Mouse (Mus musculus) limb, embryonic 10.5 days (tissue): ENCODE results near the gene Oprd1. TPM values are rescaled to one million over a fixed set of nuclear protein-coding genes. Genes with fewer than 3 reads are reported as not detected.

Experiments
- DNase-seq: peaks from one replicate; pipeline ENCODE4 v3.0.0-alpha.2; 2017; ENCODE audit warnings: low spot score
- H3K27ac ChIP-seq: fragments of 300-500 bp; sonication (generic); 2 replicates; pipeline ENCODE4 v1.5.1; 2016; ENCODE audit warnings: mild to moderate bottlenecking
- H3K27me3 ChIP-seq: fragments of 300-500 bp; sonication (generic); 2 replicates; pipeline ENCODE4 v1.6.1; 2016; ENCODE audit warnings: low read depth, mild to moderate bottlenecking; ENCODE audit not compliant: poor library complexity, severe bottlenecking
- H3K36me3 ChIP-seq: fragments of 300-500 bp; sonication (generic); 2 replicates; pipeline ENCODE4 v1.6.1; 2016; ENCODE audit warnings: mild to moderate bottlenecking, moderate library complexity
- H3K4me1 ChIP-seq: fragments of 300-500 bp; sonication (generic); 2 replicates; pipeline ENCODE4 v1.6.1; 2016
- H3K4me3 ChIP-seq: fragments of 300-500 bp; sonication (generic); 2 replicates; pipeline ENCODE4 v1.5.1; 2016; ENCODE audit warnings: mild to moderate bottlenecking, moderate library complexity
- H3K9me3 ChIP-seq: fragments of 300-500 bp; sonication (generic); replicated peaks from 2 replicates; pipeline ENCODE4 v1.6.1; 2016; ENCODE audit warnings: mild to moderate bottlenecking
- WGBS: fragments of 180-500 bp; shearing (Covaris S2); methylation state at CpG from one replicate; pipeline ENCODE4 v1.1.7; 2016; 5-methylcytosine and 5-hydroxymethylcytosine counted together
- polyA plus RNA-seq: library from polyadenylated mRNA; unstranded; fragments of >200 nt; fragmentation: Nextera tagmentation; extraction: Ambion mirVana; gene quantifications from 2 replicates; pipeline ENCODE4 v1.2.1, GENCODE M21; 2016

The Oprd1 gene
- polyA plus RNA-seq, 1 experiment from 2014 or later = 0.16 TPM

DNA sequence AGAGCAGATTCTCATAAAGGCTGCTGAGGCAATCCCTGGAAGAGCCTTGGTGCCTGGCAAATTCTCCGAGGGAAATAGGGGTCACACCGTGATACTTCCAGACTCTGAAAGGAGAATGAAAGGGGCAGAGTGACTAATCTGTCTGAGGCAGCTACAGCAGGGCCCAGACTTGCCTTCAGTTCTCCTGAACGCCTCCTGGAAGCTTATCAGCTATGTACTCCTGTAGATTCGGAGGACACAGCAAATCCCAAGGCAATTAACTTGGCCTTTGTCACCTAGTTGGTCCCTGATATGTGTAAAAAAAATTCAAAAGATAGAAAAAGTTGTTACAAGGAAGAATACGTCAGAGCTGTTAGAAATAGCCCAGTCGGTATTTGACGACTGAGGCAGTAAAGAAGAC, 49.2 kb downstream of the Oprd1 start:
- Histone ChIP-seq H3K36me3 (no peaks in the 10 kb centered on the region), H3K4me1 (no peaks in the 10 kb centered on the region), H3K4me3 (no peak overlapping the region), H3K27ac (no peak overlapping the region), H3K27me3 (no peaks in the 10 kb centered on the region), H3K9me3 (no peaks in the 10 kb centered on the region)
- WGBS = 83% methylated on average over 7 of the region's 7 CpGs
- DNase-seq = no peak

GRCm38 (mm10) chr4:132093928-132094327, 50.4 kb downstream of the Oprd1 start:
- Histone ChIP-seq H3K9me3 (no peaks in the 10 kb centered on the region), H3K4me3 (no peak overlapping the region), H3K27me3 (no peaks in the 10 kb centered on the region), H3K27ac (no peak overlapping the region), H3K36me3 (no peaks in the 10 kb centered on the region), H3K4me1 (no peaks in the 10 kb centered on the region)
- no peak for DNase-seq
- WGBS = 91% methylated on average over 5 of the region's 5 CpGs

DNA sequence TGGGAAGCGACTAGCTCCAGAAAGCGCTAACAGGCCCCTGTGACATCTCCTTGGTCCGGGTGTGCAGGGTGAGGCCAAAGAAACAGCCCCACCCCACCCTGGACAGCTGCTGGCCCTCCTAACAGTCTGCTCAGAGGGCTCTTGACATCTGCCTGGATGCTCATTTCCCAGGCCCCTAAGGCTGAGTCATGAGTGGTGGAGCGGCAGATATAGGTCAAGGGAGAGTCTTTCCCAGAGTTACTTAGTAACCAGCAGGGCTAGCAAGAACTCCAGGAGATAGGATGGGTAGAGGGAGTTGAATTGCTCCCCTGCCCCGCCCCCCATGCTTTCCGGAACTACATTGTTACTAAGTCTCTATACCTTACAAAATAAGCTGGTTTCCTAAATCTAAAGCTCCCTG, 51.1 kb downstream of the Oprd1 start:
- Histone ChIP-seq H3K9me3 (no peaks in the 10 kb centered on the region), H3K27me3 (no peaks in the 10 kb centered on the region), H3K27ac (no peak overlapping the region), H3K4me1 (no peaks in the 10 kb centered on the region), H3K36me3 (no peaks in the 10 kb centered on the region), H3K4me3 (no peak overlapping the region)
- 81% methylated on average over 6 of the region's 6 CpGs for WGBS
- DNase-seq = no peak

GRCm38 (mm10) chr4:132088921-132089320, 55.4 kb downstream of the Oprd1 start:
- no peaks in the 10 kb centered on the region for H3K36me3 ChIP-seq
- peaks cover 6% of the 10 kb centered on the region for H3K4me1 ChIP-seq
- H3K27ac ChIP-seq = no peak overlapping the region
- no peaks in the 10 kb centered on the region for H3K9me3 ChIP-seq
- no peaks in the 10 kb centered on the region for H3K27me3 ChIP-seq
- H3K4me3 ChIP-seq = no peak overlapping the region
- peak; percentile 81 for DNase-seq
- 28% methylated on average over 7 of the region's 7 CpGs for WGBS

GRCm38 (mm10) chr4:132085114-132085513, 59.2 kb downstream of the Oprd1 start:
- H3K27ac ChIP-seq = no peak overlapping the region
- H3K36me3 ChIP-seq = no peaks in the 10 kb centered on the region
- WGBS = 92% methylated on average over 7 of the region's 7 CpGs
- no peak for DNase-seq
- H3K4me3 ChIP-seq = no peak overlapping the region
- peaks cover 13% of the 10 kb centered on the region for H3K4me1 ChIP-seq
- no peaks in the 10 kb centered on the region for H3K9me3 ChIP-seq
- no peaks in the 10 kb centered on the region for H3K27me3 ChIP-seq

- WGBS = 69% methylated on average over 4 of the region's 4 CpGs
- H3K4me1 ChIP-seq = peaks cover 31% of the 10 kb centered on the region
Observed at GRCm38 (mm10) chr4:132080492-132080983, 63.7 kb downstream of the Oprd1 start.

DNA sequence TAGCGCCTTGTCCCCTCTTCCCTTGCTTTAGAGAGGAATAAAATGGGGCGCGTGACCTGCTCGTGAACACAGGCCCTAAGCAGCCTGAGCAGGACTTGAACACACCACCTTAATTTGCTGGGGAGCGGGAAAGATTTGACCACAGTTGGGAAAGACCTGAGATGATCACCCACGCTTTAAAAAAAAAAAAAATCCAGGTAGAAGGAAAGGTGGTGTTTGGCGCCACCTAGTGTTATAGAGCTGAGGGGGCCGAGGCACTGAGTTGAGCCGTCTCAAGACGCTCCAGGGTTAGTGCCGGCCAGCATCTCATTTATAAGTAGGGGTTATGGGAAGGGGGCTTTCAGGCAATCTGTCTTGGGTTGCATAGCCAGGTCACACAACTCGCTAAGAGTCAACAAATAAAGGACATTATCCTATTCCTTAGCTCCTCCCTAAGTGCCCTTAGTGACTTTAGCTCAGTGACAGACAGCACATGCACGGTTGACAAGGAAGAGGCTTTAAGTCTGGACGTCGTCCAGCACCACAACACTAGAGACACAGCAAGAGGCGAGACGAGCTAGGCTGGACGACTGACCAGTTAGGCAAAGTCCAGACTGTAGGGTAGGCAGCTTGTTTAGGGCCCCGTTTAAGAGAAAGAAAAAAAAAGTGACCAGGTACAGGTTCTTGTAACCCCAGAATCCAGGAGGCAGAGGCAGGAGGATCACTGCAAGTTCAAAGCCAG, 64.6 kb downstream of the Oprd1 start:
- no peak overlapping the region for H3K4me3 ChIP-seq
- peak; percentile 83 for DNase-seq

More at GRCm38 (mm10) chr4:132080492-132080983, 63.7 kb downstream of the Oprd1 start:
- H3K27me3 ChIP-seq = peaks cover 34% of the 10 kb centered on the region; the same call in 1 of the 2 replicates
- no peak overlapping the region for H3K27ac ChIP-seq
- H3K9me3 ChIP-seq = no peaks in the 10 kb centered on the region
- no peak for DNase-seq
- H3K4me3 ChIP-seq = no peak overlapping the region
- H3K36me3 ChIP-seq = no peaks in the 10 kb centered on the region

GRCm38 (mm10) chr4:132078296-132078714, 66.0 kb downstream of the Oprd1 start:
- no peaks in the 10 kb centered on the region for H3K9me3 ChIP-seq
- peaks cover 43% of the 10 kb centered on the region for H3K27me3 ChIP-seq
- peaks cover 42% of the 10 kb centered on the region for H3K4me1 ChIP-seq
- DNase-seq = no peak
- H3K27ac ChIP-seq = 0 out of 2 replicates have a peak overlapping the region, but pooled peaks have one; percentile 5
- no peaks in the 10 kb centered on the region for H3K36me3 ChIP-seq
- 66% methylated on average over 7 of the region's 7 CpGs for WGBS
- H3K4me3 ChIP-seq = no peak overlapping the region

More for the DNA sequence above, 64.6 kb downstream of the Oprd1 start:
- H3K27me3 ChIP-seq = peaks cover 34% of the 10 kb centered on the region; the same call in 1 of the 2 replicates
- H3K27ac ChIP-seq = no peak overlapping the region
- WGBS = 15% methylated on average over 19 of the region's 19 CpGs
- H3K36me3 ChIP-seq = no peaks in the 10 kb centered on the region
- no peaks in the 10 kb centered on the region for H3K9me3 ChIP-seq
- peaks cover 39% of the 10 kb centered on the region for H3K4me1 ChIP-seq

GRCm38 (mm10) chr4:132077445-132077844, 66.8 kb downstream of the Oprd1 start:
- peaks cover 51% of the 10 kb centered on the region for H3K27me3 ChIP-seq
- H3K4me1 ChIP-seq = peaks cover 44% of the 10 kb centered on the region
- no peaks in the 10 kb centered on the region for H3K9me3 ChIP-seq
- H3K27ac ChIP-seq = no peak overlapping the region
- no peaks in the 10 kb centered on the region for H3K36me3 ChIP-seq
- 74% methylated on average over 7 of the region's 7 CpGs for WGBS
- no peak overlapping the region for H3K4me3 ChIP-seq
- DNase-seq = no peak

GRCm38 (mm10) chr4:132076480-132077405, 67.5 kb downstream of the Oprd1 start:
- peak; percentile 39 for DNase-seq
- H3K36me3 ChIP-seq = no peaks in the 10 kb centered on the region
- no peak overlapping the region for H3K27ac ChIP-seq
- 33% methylated on average over 20 of the region's 20 CpGs for WGBS
- no peak overlapping the region for H3K4me3 ChIP-seq
- H3K9me3 ChIP-seq = no peaks in the 10 kb centered on the region
- peaks cover 51% of the 10 kb centered on the region for H3K27me3 ChIP-seq
- peaks cover 44% of the 10 kb centered on the region for H3K4me1 ChIP-seq

DNA sequence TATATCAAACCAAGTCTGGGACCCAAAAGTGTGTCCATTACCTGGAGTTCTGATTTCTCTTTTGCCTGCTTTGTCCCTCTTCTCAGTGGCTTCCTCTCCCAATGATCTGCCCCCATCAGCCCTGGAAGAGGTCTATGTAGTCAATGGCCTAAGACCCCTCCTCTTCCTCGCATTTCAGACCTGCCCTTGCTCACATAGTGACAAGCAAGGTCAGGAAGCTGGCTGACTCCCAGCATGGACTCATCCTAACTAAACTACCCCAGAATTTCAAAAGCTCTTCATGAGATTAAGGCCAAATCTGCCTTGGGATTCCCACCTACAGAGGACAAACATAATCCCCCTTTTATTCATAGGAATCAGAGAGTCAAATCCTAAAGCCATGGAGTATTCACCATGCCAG, 68.5 kb downstream of the Oprd1 start:
- 45% methylated on average over 1 of the region's 1 CpGs for WGBS
- Histone ChIP-seq H3K4me3 (peak overlapping the region; percentile 86; the same call in 1 of the 2 replicates), H3K27ac (no peak overlapping the region; the same call in 1 of the 2 replicates), H3K4me1 (peaks cover 44% of the 10 kb centered on the region), H3K27me3 (peaks cover 51% of the 10 kb centered on the region), H3K9me3 (no peaks in the 10 kb centered on the region), H3K36me3 (no peaks in the 10 kb centered on the region)
- no peak for DNase-seq

- H3K27ac ChIP-seq = peak within 1 kb of the TSS; percentile 84
- 2% methylated on average over 47 of the region's 47 CpGs for WGBS
- H3K9me3 ChIP-seq = no peaks in the 10 kb centered on the region
- H3K4me3 ChIP-seq = peak within 1 kb of the TSS; percentile 86
- no peaks in the 10 kb centered on the region for H3K36me3 ChIP-seq
- peak; percentile 96 for DNase-seq
- H3K27me3 ChIP-seq = peaks cover 57% of the 10 kb centered on the region
- H3K4me1 ChIP-seq = peaks cover 44% of the 10 kb centered on the region
Observed at GRCm38 (mm10) chr4:132074933-132075769, 69.1 kb downstream of the Oprd1 start, which contains the start of gene Epb41. TSS of gene Epb41 (minus strand) at chr4:132075321.
